Mouse (Mus musculus): ENCODE measurements around the gene Sh3d19. TPM values are rescaled to one million over a fixed set of nuclear protein-coding genes. Genes with fewer than 3 reads are reported as not detected.
"Not testable (repeated sequence)": the region's sequence is repeated elsewhere in the genome, so short reads cannot be mapped to it uniquely, and the experiment has no call there.

Sh3d19 gene
- polyA plus RNA-seq, 1 experiment: 10.6 TPM

DNA sequence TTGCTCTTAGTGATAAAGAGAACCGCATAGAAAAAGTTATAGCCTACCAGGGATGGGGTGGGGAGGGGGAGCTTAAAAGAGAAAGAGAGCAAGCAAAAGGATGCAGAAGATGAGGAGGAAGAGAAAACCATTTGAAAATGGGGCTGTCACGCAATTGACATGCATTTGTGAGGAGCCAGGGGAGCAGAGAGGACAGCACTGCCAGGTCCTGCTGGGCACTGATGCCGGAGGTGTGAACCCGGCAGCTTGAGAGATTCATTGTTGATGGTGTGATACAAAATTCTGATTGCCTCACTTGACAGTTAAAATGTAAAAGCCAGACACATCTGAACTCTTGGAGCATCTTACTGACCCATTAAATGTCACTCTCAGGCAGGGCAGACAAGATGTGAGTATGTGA is 3.5 kb downstream of the Sh3d19 start:
- H3K27me3 ChIP-seq (ENCODE audit: control insufficient read depth, insufficient read depth, low read length): no peaks in the 10 kb centered on the region
- TF ChIP-seq CTCF (IDR thresholded peaks at IDR 0.05; ENCODE audit: control insufficient read depth, insufficient read depth, insufficient replicate concordance, low read depth, low read length) (no peak), POLR2A (IDR thresholded peaks at IDR 0.05; ENCODE audit: control insufficient read depth, low read depth, low read length) (no peak)
- H3K27ac ChIP-seq (ENCODE audit: control insufficient read depth, insufficient read depth, low read depth, low read length): no peak overlapping the region
- no peak overlapping the region for H3K4me3 ChIP-seq (ENCODE audit: control insufficient read depth, low read depth, low read length)
- H3K4me1 ChIP-seq (ENCODE audit: control insufficient read depth, insufficient read depth, low read length): peaks cover 5% of the 10 kb centered on the region
- no peaks in the 10 kb centered on the region for H3K36me3 ChIP-seq (ENCODE audit: control insufficient read depth, insufficient read depth, low read length)

DNA sequence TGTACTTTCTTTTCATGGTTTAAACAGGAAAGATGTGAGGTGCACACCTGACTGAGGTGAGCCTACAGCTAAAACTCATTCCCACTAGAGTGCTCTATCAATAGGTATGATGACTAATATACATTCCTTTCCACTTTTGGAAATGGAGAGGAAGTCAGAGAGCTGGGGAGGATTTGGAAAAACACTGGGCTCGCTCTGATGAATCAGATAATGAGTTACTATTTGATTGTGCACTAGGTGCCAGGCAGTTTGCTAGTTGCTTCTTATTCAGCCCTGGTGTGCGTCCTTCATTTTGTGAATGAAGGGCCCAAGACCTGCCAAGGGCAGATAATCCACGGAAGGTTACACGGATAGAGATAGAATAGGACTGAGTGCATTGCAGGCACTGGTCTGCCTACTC is 9.1 kb downstream of the Sh3d19 start:
- Histone ChIP-seq H3K27ac (ENCODE audit: control insufficient read depth, insufficient read depth, low read depth, low read length) (no peak overlapping the region), H3K36me3 (ENCODE audit: control insufficient read depth, insufficient read depth, low read length) (no peaks in the 10 kb centered on the region), H3K4me3 (ENCODE audit: control insufficient read depth, low read depth, low read length) (no peak overlapping the region), H3K4me1 (ENCODE audit: control insufficient read depth, insufficient read depth, low read length) (no peaks in the 10 kb centered on the region), H3K27me3 (ENCODE audit: control insufficient read depth, insufficient read depth, low read length) (no peaks in the 10 kb centered on the region)
- TF ChIP-seq POLR2A (IDR thresholded peaks at IDR 0.05; ENCODE audit: control insufficient read depth, low read depth, low read length): no peak
- TF ChIP-seq CTCF (IDR thresholded peaks at IDR 0.05; ENCODE audit: control insufficient read depth, insufficient read depth, insufficient replicate concordance, low read depth, low read length): no peak

- H3K27me3 ChIP-seq (ENCODE audit: control insufficient read depth, insufficient read depth, low read length); H3K4me3 ChIP-seq (ENCODE audit: control insufficient read depth, low read depth, low read length); H3K4me1 ChIP-seq (ENCODE audit: control insufficient read depth, insufficient read depth, low read length); H3K36me3 ChIP-seq (ENCODE audit: control insufficient read depth, insufficient read depth, low read length); H3K27ac ChIP-seq (ENCODE audit: control insufficient read depth, insufficient read depth, low read depth, low read length): not testable (repeated sequence)
These were observed 10.9 kb downstream of the Sh3d19 start for GRCm38 (mm10) chr3:85981761-85982160.

DNA sequence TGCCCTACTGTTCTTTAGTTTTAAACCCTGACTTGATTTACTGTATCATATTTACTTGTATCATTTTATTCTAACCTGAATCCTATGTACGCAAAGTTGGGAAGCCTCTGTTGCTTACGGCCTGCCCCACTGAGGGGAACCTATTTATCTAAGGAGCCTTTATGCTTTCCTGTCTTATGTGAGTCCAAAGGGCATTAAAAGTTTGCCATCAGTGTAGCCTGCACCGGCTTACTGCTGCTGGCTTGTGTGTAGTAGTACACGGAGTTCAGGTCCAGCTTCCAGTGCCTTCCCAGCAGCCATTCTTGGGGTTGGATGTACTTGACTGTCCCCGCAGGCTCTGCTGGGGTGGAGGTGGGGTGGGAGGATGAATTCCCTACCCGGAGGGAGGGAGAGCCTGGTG is 13.6 kb downstream of the Sh3d19 start:
- H3K36me3 ChIP-seq (ENCODE audit: control insufficient read depth, insufficient read depth, low read length): no peaks in the 10 kb centered on the region

DNA sequence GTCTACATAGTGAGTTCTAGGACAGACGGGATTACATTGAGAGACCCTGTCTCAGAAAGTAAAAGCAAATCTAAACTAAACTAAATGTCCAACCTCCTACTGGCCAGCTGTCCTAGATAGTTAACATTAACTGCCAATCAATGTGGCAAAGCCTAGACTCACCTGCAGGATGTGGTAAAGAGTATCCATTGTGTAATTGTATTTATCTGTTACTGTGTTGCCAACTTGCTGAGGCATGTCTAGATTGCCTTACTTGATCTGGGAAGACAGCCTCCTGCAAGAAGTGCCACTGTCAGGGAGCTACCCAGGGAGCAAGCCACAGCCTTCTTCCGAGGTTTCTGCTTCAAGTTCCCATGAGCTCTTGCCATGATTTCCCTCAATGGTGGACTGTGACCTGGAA is 16.3 kb downstream of the Sh3d19 start:
- H3K4me1 ChIP-seq (ENCODE audit: control insufficient read depth, insufficient read depth, low read length): no peaks in the 10 kb centered on the region; the same call in 1 of the 2 replicates
- no peak overlapping the region for H3K4me3 ChIP-seq (ENCODE audit: control insufficient read depth, low read depth, low read length)
- H3K27me3 ChIP-seq (ENCODE audit: control insufficient read depth, insufficient read depth, low read length): no peaks in the 10 kb centered on the region
- no peak for TF ChIP-seq CTCF (IDR thresholded peaks at IDR 0.05; ENCODE audit: control insufficient read depth, insufficient read depth, insufficient replicate concordance, low read depth, low read length)
- TF ChIP-seq POLR2A (IDR thresholded peaks at IDR 0.05; ENCODE audit: control insufficient read depth, low read depth, low read length): no peak
- no peaks in the 10 kb centered on the region for H3K36me3 ChIP-seq (ENCODE audit: control insufficient read depth, insufficient read depth, low read length)
- H3K27ac ChIP-seq (ENCODE audit: control insufficient read depth, insufficient read depth, low read depth, low read length): no peak overlapping the region

More for the DNA sequence above, 13.6 kb downstream of the Sh3d19 start:
- Histone ChIP-seq H3K4me1 (ENCODE audit: control insufficient read depth, insufficient read depth, low read length) (no peaks in the 10 kb centered on the region; the same call in 1 of the 2 replicates), H3K27ac (ENCODE audit: control insufficient read depth, insufficient read depth, low read depth, low read length) (no peak overlapping the region), H3K27me3 (ENCODE audit: control insufficient read depth, insufficient read depth, low read length) (no peaks in the 10 kb centered on the region), H3K4me3 (ENCODE audit: control insufficient read depth, low read depth, low read length) (no peak overlapping the region)
- no peak for TF ChIP-seq POLR2A (IDR thresholded peaks at IDR 0.05; ENCODE audit: control insufficient read depth, low read depth, low read length)
- TF ChIP-seq CTCF (IDR thresholded peaks at IDR 0.05; ENCODE audit: control insufficient read depth, insufficient read depth, insufficient replicate concordance, low read depth, low read length): no peak

- H3K27me3 ChIP-seq (ENCODE audit: control insufficient read depth, insufficient read depth, low read length): no peaks in the 10 kb centered on the region
- no peak overlapping the region for H3K4me3 ChIP-seq (ENCODE audit: control insufficient read depth, low read depth, low read length)
- no peaks in the 10 kb centered on the region for H3K4me1 ChIP-seq (ENCODE audit: control insufficient read depth, insufficient read depth, low read length)
- no peak overlapping the region for H3K27ac ChIP-seq (ENCODE audit: control insufficient read depth, insufficient read depth, low read depth, low read length)
- H3K36me3 ChIP-seq (ENCODE audit: control insufficient read depth, insufficient read depth, low read length): no peaks in the 10 kb centered on the region
- no peak for TF ChIP-seq CTCF (IDR thresholded peaks at IDR 0.05; ENCODE audit: control insufficient read depth, insufficient read depth, insufficient replicate concordance, low read depth, low read length)
- TF ChIP-seq POLR2A (IDR thresholded peaks at IDR 0.05; ENCODE audit: control insufficient read depth, low read depth, low read length): no peak
These were observed 20.4 kb downstream of the Sh3d19 start for GRCm38 (mm10) chr3:85991140-85991801.

DNA sequence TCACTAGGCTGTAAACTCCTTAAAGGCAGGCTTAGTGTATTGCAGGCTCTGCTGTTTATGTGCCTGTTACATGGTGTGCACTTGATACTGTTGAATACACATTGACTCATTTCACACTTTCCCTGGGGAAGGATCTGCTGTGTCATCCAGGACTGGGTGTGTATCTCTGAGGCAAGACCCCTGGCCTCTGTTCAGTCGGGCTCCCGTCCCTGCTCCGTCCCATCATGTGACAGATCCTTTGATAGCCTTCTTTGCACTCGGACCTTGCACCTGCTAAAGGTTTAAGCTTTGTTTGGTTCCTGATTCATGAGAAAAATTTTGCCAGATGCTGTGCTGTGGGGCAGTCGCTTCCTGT is 20.9 kb downstream of the Sh3d19 start:
- H3K4me3 ChIP-seq (ENCODE audit: control insufficient read depth, low read depth, low read length): no peak overlapping the region
- no peaks in the 10 kb centered on the region for H3K27me3 ChIP-seq (ENCODE audit: control insufficient read depth, insufficient read depth, low read length)
- H3K27ac ChIP-seq (ENCODE audit: control insufficient read depth, insufficient read depth, low read depth, low read length): no peak overlapping the region
- no peaks in the 10 kb centered on the region for H3K4me1 ChIP-seq (ENCODE audit: control insufficient read depth, insufficient read depth, low read length)
- TF ChIP-seq POLR2A (IDR thresholded peaks at IDR 0.05; ENCODE audit: control insufficient read depth, low read depth, low read length) (no peak), CTCF (IDR thresholded peaks at IDR 0.05; ENCODE audit: control insufficient read depth, insufficient read depth, insufficient replicate concordance, low read depth, low read length) (no peak)
- H3K36me3 ChIP-seq (ENCODE audit: control insufficient read depth, insufficient read depth, low read length): no peaks in the 10 kb centered on the region

DNA sequence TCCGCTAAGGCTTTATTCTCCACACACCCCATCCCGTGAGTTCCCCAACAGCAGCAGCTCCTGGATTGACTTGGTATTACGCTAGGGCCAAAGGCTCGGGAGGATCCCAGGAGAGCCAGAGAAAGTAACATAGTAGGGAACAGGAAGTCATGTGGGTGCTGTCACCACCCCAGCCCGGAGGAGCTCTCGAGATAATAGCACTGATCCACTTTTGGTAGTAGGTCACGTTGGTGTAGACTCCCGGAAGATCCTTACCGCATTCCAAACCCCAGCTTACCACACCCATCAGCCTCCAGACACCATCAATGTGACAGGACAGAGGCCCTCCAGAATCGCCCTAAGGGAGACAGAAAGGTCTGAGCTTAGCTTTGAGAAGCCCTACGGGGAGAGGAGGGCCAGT is 22.8 kb downstream of the Sh3d19 start:
- H3K4me1 ChIP-seq (ENCODE audit: control insufficient read depth, insufficient read depth, low read length): no peaks in the 10 kb centered on the region
- TF ChIP-seq CTCF (IDR thresholded peaks at IDR 0.05; ENCODE audit: control insufficient read depth, insufficient read depth, insufficient replicate concordance, low read depth, low read length): no peak
- no peak for TF ChIP-seq POLR2A (IDR thresholded peaks at IDR 0.05; ENCODE audit: control insufficient read depth, low read depth, low read length)
- no peak overlapping the region for H3K4me3 ChIP-seq (ENCODE audit: control insufficient read depth, low read depth, low read length)
- H3K27ac ChIP-seq (ENCODE audit: control insufficient read depth, insufficient read depth, low read depth, low read length): no peak overlapping the region
- H3K36me3 ChIP-seq (ENCODE audit: control insufficient read depth, insufficient read depth, low read length): no peaks in the 10 kb centered on the region
- no peaks in the 10 kb centered on the region for H3K27me3 ChIP-seq (ENCODE audit: control insufficient read depth, insufficient read depth, low read length)

All from testis, adult 2 months (tissue).